Mouse (Mus musculus): ENCODE results near the gene Fut2.

Gene Fut2

GRCm38 (mm10) chr7:45609511-45609910, 56.7 kb downstream of the Fut2 start:
- no peak for DNase-seq (ENCODE audit: extremely low read depth, low read depth)

GRCm38 (mm10) chr7:45605704-45606289, 60.4 kb downstream of the Fut2 start:
- DNase-seq (ENCODE audit: extremely low read depth, low read depth) = no peak

GRCm38 (mm10) chr7:45598960-45599879, 67.0 kb downstream of the Fut2 start:
- no peak for DNase-seq (ENCODE audit: extremely low read depth, low read depth)
